Mouse (Mus musculus) forelimb bud, embryonic 11.5 days (tissue): ENCODE data around the gene Gm45837.

Source experiments
- DNase-seq: peaks from one replicate; pipeline ENCODE4 v3.0.0-alpha.2; 2012; ENCODE audit warnings: low read depth, low spot score

Gene Gm45837

GRCm38 (mm10) chr7:101391909-101392479, 18.7 kb upstream of the Gm45837 start:
- DNase-seq, result no peak

- no peak for DNase-seq
Measured at GRCm38 (mm10) chr7:101393015-101393414, 17.7 kb upstream of the Gm45837 start.

- DNase-seq, result peak; percentile 43
Measured at GRCm38 (mm10) chr7:101393694-101394504, 16.8 kb upstream of the Gm45837 start.

GRCm38 (mm10) chr7:101394569-101394968, 16.1 kb upstream of the Gm45837 start:
- no peak for DNase-seq

GRCm38 (mm10) chr7:101395471-101395870, 15.2 kb upstream of the Gm45837 start:
- no peak for DNase-seq

- DNase-seq, result no peak
Measured at GRCm38 (mm10) chr7:101397175-101397574, 13.5 kb upstream of the Gm45837 start.

GRCm38 (mm10) chr7:101401510-101401909, 9.2 kb upstream of the Gm45837 start:
- no peak for DNase-seq

- DNase-seq, result no peak
Measured at GRCm38 (mm10) chr7:101403831-101404230, 6.9 kb upstream of the Gm45837 start.

- peak; percentile 89 for DNase-seq
Measured at GRCm38 (mm10) chr7:101412796-101413195, 2.1 kb downstream of the Gm45837 start.

- DNase-seq, result no peak
Measured at GRCm38 (mm10) chr7:101414209-101414608, 3.5 kb downstream of the Gm45837 start.

- no peak for DNase-seq
Measured at GRCm38 (mm10) chr7:101414661-101415511, 4.2 kb downstream of the Gm45837 start.

- no peak for DNase-seq
Measured at GRCm38 (mm10) chr7:101415512-101416100, 4.9 kb downstream of the Gm45837 start.

GRCm38 (mm10) chr7:101416391-101416790, 5.7 kb downstream of the Gm45837 start:
- DNase-seq, result no peak

- peak; percentile 21 for DNase-seq
Measured at GRCm38 (mm10) chr7:101419013-101419770, 8.5 kb downstream of the Gm45837 start.

GRCm38 (mm10) chr7:101421529-101421928, 10.8 kb downstream of the Gm45837 start, which contains the start of gene Pde2a:
Pde2a (plus strand) TSS chr7:101421691.
- DNase-seq, result no peak

GRCm38 (mm10) chr7:101422069-101422468, 11.4 kb downstream of the Gm45837 start:
- DNase-seq, result peak; percentile 63

- DNase-seq, result no peak
Measured at GRCm38 (mm10) chr7:101422646-101423045, 12.0 kb downstream of the Gm45837 start.

- DNase-seq, result no peak
Measured at GRCm38 (mm10) chr7:101423970-101424369, 13.3 kb downstream of the Gm45837 start.

GRCm38 (mm10) chr7:101426692-101427091, 16.0 kb downstream of the Gm45837 start:
- no peak for DNase-seq

GRCm38 (mm10) chr7:101427736-101428135, 17.1 kb downstream of the Gm45837 start:
- peak; percentile 23 for DNase-seq

GRCm38 (mm10) chr7:101435038-101435437, 24.4 kb downstream of the Gm45837 start:
- no peak for DNase-seq
